Mouse (Mus musculus): Measurements from ENCODE around the gene Gm572. TPM values are rescaled to one million over a fixed set of nuclear protein-coding genes. Genes with fewer than 3 reads are reported as not detected.
A peak's percentile ranks its signal among the peaks of the same experiment; 100 is the strongest.

Gm572 gene
- polyA plus RNA-seq, 1 experiment from 2014 or later, result not detected

GRCm38 (mm10) chr4:148632013-148632692 is 11.0 kb upstream of the Gm572 start:
- no peak for DNase-seq (ENCODE audit: low spot score)
- no peak for ATAC-seq (replicated peaks; ENCODE audit: low FRiP score)
- WGBS, result 83% methylated on average over 3 of the region's 3 CpGs

DNA sequence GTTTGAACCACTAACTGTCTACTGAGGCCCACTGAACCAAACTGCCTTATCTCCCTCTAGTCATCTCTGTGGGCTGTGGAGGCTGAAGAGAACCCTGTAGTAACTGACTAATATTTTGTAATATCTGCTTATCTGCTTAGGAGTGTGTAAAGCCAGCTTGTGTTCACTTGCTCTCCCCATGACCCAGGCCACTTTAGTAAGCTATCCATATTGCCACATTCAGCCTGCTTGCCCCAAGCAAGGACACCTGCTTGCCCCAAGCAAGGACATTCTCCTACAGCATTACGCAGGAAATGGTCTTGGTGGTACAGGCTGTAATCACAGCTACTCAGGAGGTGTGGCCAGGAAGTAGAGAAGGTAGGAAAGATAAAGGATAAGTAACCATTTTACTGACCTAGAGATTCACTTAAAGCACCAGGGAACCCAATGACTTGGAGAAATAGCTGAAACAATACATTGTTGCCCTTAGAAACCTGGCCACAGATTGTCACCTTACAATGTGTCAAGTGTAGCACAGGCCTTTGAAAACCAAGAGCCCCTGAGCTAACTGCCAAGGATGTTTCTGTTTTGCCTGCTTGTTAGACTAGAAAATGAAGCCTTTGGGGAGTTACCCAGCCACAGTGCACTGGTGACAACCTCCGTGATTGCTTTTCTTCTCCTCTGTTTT is 9.6 kb upstream of the Gm572 start:
- H3K4me3 ChIP-seq (ENCODE audit: low read depth, low read length), result no peak overlapping the region
- 88% methylated on average over 2 of the region's 2 CpGs for WGBS
- no peaks in the 10 kb centered on the region for H3K4me1 ChIP-seq (replicated peaks; ENCODE audit: control insufficient read depth, insufficient read depth, low read length)
- DNase-seq (ENCODE audit: low spot score) (no peak), ATAC-seq (replicated peaks; ENCODE audit: low FRiP score) (no peak)
- no peak overlapping the region for H3K4me2 ChIP-seq (ENCODE audit: low read depth, low read length, severe bottlenecking)
- no peak overlapping the region for H3K9ac ChIP-seq (ENCODE audit: low read length)
- no peak overlapping the region for H3K27ac ChIP-seq (ENCODE audit: low read depth, low read length)
- no peaks in the 10 kb centered on the region for H3K9me3 ChIP-seq (ENCODE audit: control insufficient read depth, low read length)
- H3K27me3 ChIP-seq (ENCODE audit: control insufficient read depth, insufficient read depth, low read length), result no peaks in the 10 kb centered on the region
- no peaks in the 10 kb centered on the region for H3K36me3 ChIP-seq (ENCODE audit: control insufficient read depth, insufficient read depth, low read length)

More at GRCm38 (mm10) chr4:148632013-148632692, 11.0 kb upstream of the Gm572 start:
- no peak overlapping the region for H3K4me2 ChIP-seq (ENCODE audit: low read depth, low read length, severe bottlenecking)
- H3K4me3 ChIP-seq (ENCODE audit: low read depth, low read length), result no peak overlapping the region
- H3K36me3 ChIP-seq (ENCODE audit: control insufficient read depth, insufficient read depth, low read length), result no peaks in the 10 kb centered on the region
- H3K9me3 ChIP-seq (ENCODE audit: control insufficient read depth, low read length), result no peaks in the 10 kb centered on the region
- H3K27ac ChIP-seq (ENCODE audit: low read depth, low read length), result no peak overlapping the region
- H3K27me3 ChIP-seq (ENCODE audit: control insufficient read depth, insufficient read depth, low read length), result no peaks in the 10 kb centered on the region
- H3K4me1 ChIP-seq (replicated peaks; ENCODE audit: control insufficient read depth, insufficient read depth, low read length), result no peaks in the 10 kb centered on the region; the same call in 1 of the 2 replicates
- H3K9ac ChIP-seq (ENCODE audit: low read length), result no peak overlapping the region

DNA sequence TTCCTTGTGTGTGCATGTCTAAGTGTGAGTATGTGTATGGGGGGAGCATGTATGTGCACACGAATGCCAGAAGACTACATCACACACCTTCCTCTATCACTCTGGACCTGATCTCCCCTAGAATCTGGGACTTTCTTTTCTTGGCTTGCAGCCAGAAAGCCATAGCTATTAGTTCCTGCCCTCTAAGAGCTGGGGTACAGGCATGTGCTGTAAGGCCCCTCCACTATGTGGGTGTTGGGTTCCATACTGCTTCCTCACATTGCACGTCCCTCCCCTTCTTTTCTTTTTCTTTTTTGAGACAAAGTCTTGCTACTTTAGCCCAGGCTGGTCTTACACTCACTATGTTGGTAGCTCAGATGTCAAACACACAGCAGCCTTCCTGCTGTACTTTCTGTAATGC is 7.8 kb upstream of the Gm572 start:
- Histone ChIP-seq H3K27me3 (ENCODE audit: control insufficient read depth, insufficient read depth, low read length) (no peaks in the 10 kb centered on the region), H3K9ac (ENCODE audit: low read length) (no peak overlapping the region), H3K4me2 (ENCODE audit: low read depth, low read length, severe bottlenecking) (no peak overlapping the region), H3K4me3 (ENCODE audit: low read depth, low read length) (no peak overlapping the region), H3K9me3 (ENCODE audit: control insufficient read depth, low read length) (no peaks in the 10 kb centered on the region), H3K4me1 (replicated peaks; ENCODE audit: control insufficient read depth, insufficient read depth, low read length) (no peaks in the 10 kb centered on the region), H3K36me3 (ENCODE audit: control insufficient read depth, insufficient read depth, low read length) (no peaks in the 10 kb centered on the region), H3K27ac (ENCODE audit: low read depth, low read length) (no peak overlapping the region)
- WGBS, result 87% methylated on average over 2 of the region's 2 CpGs
- no peak for DNase-seq (ENCODE audit: low spot score)
- ATAC-seq (replicated peaks; ENCODE audit: low FRiP score), result no peak

- DNase-seq (ENCODE audit: low spot score), result no peak
- Histone ChIP-seq H3K4me1 (replicated peaks; ENCODE audit: control insufficient read depth, insufficient read depth, low read length) (no peaks in the 10 kb centered on the region), H3K4me2 (ENCODE audit: low read depth, low read length, severe bottlenecking) (no peak overlapping the region), H3K27me3 (ENCODE audit: control insufficient read depth, insufficient read depth, low read length) (no peaks in the 10 kb centered on the region), H3K9me3 (ENCODE audit: control insufficient read depth, low read length) (no peaks in the 10 kb centered on the region), H3K36me3 (ENCODE audit: control insufficient read depth, insufficient read depth, low read length) (no peaks in the 10 kb centered on the region), H3K27ac (ENCODE audit: low read depth, low read length) (no peak overlapping the region), H3K4me3 (ENCODE audit: low read depth, low read length) (no peak overlapping the region), H3K9ac (ENCODE audit: low read length) (no peak overlapping the region)
- 67% methylated on average over 9 of the region's 9 CpGs for WGBS
- ATAC-seq (replicated peaks; ENCODE audit: low FRiP score), result no peak
These were observed 4.8 kb upstream of the Gm572 start for GRCm38 (mm10) chr4:148638302-148638701.

DNA sequence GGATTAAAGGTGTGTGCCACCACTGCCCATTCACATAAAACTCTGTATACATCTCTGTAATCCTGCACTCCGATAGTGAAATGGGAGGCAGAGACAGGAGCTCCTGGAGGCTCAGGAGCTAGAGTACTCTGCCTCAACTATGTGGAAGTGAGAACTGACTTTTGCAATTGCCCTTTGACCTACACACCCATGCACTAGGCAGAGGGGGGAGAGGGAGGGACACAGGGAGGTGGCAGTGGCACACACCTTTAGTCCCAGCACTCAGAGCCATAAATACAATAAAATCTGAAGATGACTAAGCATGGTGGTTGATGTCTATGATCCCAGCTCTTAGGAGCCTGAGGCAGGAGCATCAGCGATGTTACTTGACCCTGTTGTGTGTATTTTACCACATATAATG is 3.7 kb upstream of the Gm572 start:
- 83% methylated on average over 2 of the region's 2 CpGs for WGBS
- H3K27ac ChIP-seq (ENCODE audit: low read depth, low read length), result no peak overlapping the region
- no peak overlapping the region for H3K9ac ChIP-seq (ENCODE audit: low read length)
- H3K4me2 ChIP-seq (ENCODE audit: low read depth, low read length, severe bottlenecking), result no peak overlapping the region
- no peaks in the 10 kb centered on the region; the same call in 1 of the 2 replicates for H3K4me1 ChIP-seq (replicated peaks; ENCODE audit: control insufficient read depth, insufficient read depth, low read length)
- no peaks in the 10 kb centered on the region for H3K36me3 ChIP-seq (ENCODE audit: control insufficient read depth, insufficient read depth, low read length)
- no peaks in the 10 kb centered on the region for H3K27me3 ChIP-seq (ENCODE audit: control insufficient read depth, insufficient read depth, low read length)
- no peak for ATAC-seq (replicated peaks; ENCODE audit: low FRiP score)
- DNase-seq (ENCODE audit: low spot score), result no peak
- no peak overlapping the region for H3K4me3 ChIP-seq (ENCODE audit: low read depth, low read length)
- no peaks in the 10 kb centered on the region for H3K9me3 ChIP-seq (ENCODE audit: control insufficient read depth, low read length)

GRCm38 (mm10) chr4:148641121-148641520 is 2.0 kb upstream of the Gm572 start:
- ATAC-seq (replicated peaks; ENCODE audit: low FRiP score), result no peak
- H3K9me3 ChIP-seq (ENCODE audit: control insufficient read depth, low read length), result no peaks in the 10 kb centered on the region

DNA sequence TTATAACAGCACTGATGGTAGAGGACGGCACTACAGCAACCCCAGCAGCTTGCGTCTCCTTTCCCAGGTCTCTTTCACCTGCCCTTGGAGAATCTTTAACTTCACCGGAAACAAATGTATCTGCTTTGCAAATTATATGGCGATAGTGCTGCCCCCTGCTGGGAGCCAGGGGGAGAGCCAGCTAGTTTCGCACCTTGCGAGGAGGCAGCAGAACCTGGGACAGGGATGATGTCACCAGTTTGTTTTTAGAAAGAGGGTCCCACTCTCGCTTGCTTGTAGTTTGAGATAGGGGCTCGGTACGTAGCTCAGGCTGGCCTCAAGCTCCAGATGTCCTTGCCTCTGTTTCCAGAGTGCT is 1.0 kb downstream of the Gm572 start:
- H3K4me3 ChIP-seq (ENCODE audit: low read depth, low read length), result no peak overlapping the region
- peak; percentile 88 for DNase-seq (ENCODE audit: low spot score)

More at GRCm38 (mm10) chr4:148641121-148641520, 2.0 kb upstream of the Gm572 start:
- H3K4me2 ChIP-seq (ENCODE audit: low read depth, low read length, severe bottlenecking), result no peak overlapping the region
- H3K36me3 ChIP-seq (ENCODE audit: control insufficient read depth, insufficient read depth, low read length), result no peaks in the 10 kb centered on the region
- no peak overlapping the region for H3K9ac ChIP-seq (ENCODE audit: low read length)
- no peaks in the 10 kb centered on the region for H3K27me3 ChIP-seq (ENCODE audit: control insufficient read depth, insufficient read depth, low read length)
- H3K4me3 ChIP-seq (ENCODE audit: low read depth, low read length), result no peak overlapping the region
- 81% methylated on average over 5 of the region's 5 CpGs for WGBS
- no peak overlapping the region for H3K27ac ChIP-seq (ENCODE audit: low read depth, low read length)
- no peaks in the 10 kb centered on the region; the same call in 1 of the 2 replicates for H3K4me1 ChIP-seq (replicated peaks; ENCODE audit: control insufficient read depth, insufficient read depth, low read length)
- DNase-seq (ENCODE audit: low spot score), result no peak

DNA sequence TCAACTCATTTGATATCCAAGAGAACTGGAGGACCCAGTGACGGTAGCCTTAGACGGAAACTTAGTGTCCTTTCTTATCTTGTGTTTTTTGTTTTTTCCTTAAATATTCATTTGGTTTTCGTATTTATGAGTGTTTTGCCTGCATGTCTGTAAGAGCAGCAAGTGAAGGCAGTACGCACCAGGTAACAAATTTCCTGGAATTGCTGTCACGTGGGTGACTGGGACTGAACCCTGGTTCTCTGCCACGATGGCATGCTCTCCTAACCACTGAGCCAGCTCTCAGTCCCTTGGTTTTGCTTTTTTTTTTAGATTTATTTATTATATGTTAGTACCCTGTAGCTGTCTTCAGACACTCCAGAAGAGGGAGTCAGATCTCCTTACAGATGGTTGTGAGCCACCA is 1.8 kb downstream of the Gm572 start:
- no peak for ATAC-seq (replicated peaks; ENCODE audit: low FRiP score)
- Histone ChIP-seq H3K4me1 (replicated peaks; ENCODE audit: control insufficient read depth, insufficient read depth, low read length) (no peaks in the 10 kb centered on the region; the same call in 1 of the 2 replicates), H3K9me3 (ENCODE audit: control insufficient read depth, low read length) (no peaks in the 10 kb centered on the region), H3K27me3 (ENCODE audit: control insufficient read depth, insufficient read depth, low read length) (no peaks in the 10 kb centered on the region), H3K4me3 (ENCODE audit: low read depth, low read length) (no peak overlapping the region), H3K9ac (ENCODE audit: low read length) (no peak overlapping the region), H3K36me3 (ENCODE audit: control insufficient read depth, insufficient read depth, low read length) (no peaks in the 10 kb centered on the region), H3K4me2 (ENCODE audit: low read depth, low read length, severe bottlenecking) (no peak overlapping the region), H3K27ac (ENCODE audit: low read depth, low read length) (no peak overlapping the region)
- WGBS, result 85% methylated on average over 6 of the region's 6 CpGs
- DNase-seq (ENCODE audit: low spot score), result no peak

More for the DNA sequence above, 1.0 kb downstream of the Gm572 start:
- H3K27me3 ChIP-seq (ENCODE audit: control insufficient read depth, insufficient read depth, low read length), result no peaks in the 10 kb centered on the region
- 0 out of 2 replicates have a peak, but pooled peaks have one; percentile 12 for ATAC-seq (replicated peaks; ENCODE audit: low FRiP score)
- H3K27ac ChIP-seq (ENCODE audit: low read depth, low read length), result no peak overlapping the region
- 9% methylated on average over 9 of the region's 9 CpGs for WGBS
- no peaks in the 10 kb centered on the region for H3K9me3 ChIP-seq (ENCODE audit: control insufficient read depth, low read length)
- H3K4me1 ChIP-seq (replicated peaks; ENCODE audit: control insufficient read depth, insufficient read depth, low read length), result no peaks in the 10 kb centered on the region; the same call in 1 of the 2 replicates
- H3K36me3 ChIP-seq (ENCODE audit: control insufficient read depth, insufficient read depth, low read length), result no peaks in the 10 kb centered on the region
- H3K4me2 ChIP-seq (ENCODE audit: low read depth, low read length, severe bottlenecking), result peak overlapping the region; percentile 31; the same call in 1 of the 2 replicates
- no peak overlapping the region for H3K9ac ChIP-seq (ENCODE audit: low read length)

Data from forebrain, embryonic 11.5 days (tissue).